Mouse (Mus musculus) ES-Bruce4 (cell line): ENCODE measurements around the gene Arl8a. TPM values are rescaled to one million over a fixed set of nuclear protein-coding genes. Genes with fewer than 3 reads are reported as not detected.
"Not testable (repeated sequence)": the region's sequence is repeated elsewhere in the genome, so short reads cannot be mapped to it uniquely, and the experiment has no call there.

Experiments used
- H3K27ac ChIP-seq: 2 replicates; pipeline ENCODE4 v1.5.1; 2012; ENCODE audit warnings: low read length, inconsistent platforms; ENCODE audit not compliant: insufficient read depth
- H3K27me3 ChIP-seq: 2 replicates; pipeline ENCODE4 v1.6.1; 2012; ENCODE audit warnings: mild to moderate bottlenecking, low read length, inconsistent platforms; ENCODE audit not compliant: control insufficient read depth, poor library complexity, insufficient read depth, severe bottlenecking
- H3K36me3 ChIP-seq: 2 replicates; pipeline ENCODE4 v1.6.1; 2012; ENCODE audit warnings: inconsistent platforms, mild to moderate bottlenecking, low read length, moderate library complexity; ENCODE audit not compliant: control insufficient read depth, poor library complexity, insufficient read depth, severe bottlenecking
- H3K4me1 ChIP-seq: one replicate; pipeline ENCODE4 v1.8.1; 2011; ENCODE audit warnings: low read length; ENCODE audit not compliant: control insufficient read depth, insufficient read depth
- H3K4me3 ChIP-seq: 2 replicates; pipeline ENCODE4 v1.5.1; 2011; ENCODE audit warnings: low read depth, mild to moderate bottlenecking, low read length
- H3K9ac ChIP-seq: 2 replicates; pipeline ENCODE4 v1.6.1; 2012; ENCODE audit warnings: low read depth, mild to moderate bottlenecking, inconsistent platforms; ENCODE audit not compliant: poor library complexity, severe bottlenecking
- H3K9me3 ChIP-seq: replicated peaks from 2 replicates; pipeline ENCODE4 v1.6.1; 2012; ENCODE audit warnings: mild to moderate bottlenecking, low read length, inconsistent platforms; ENCODE audit not compliant: control insufficient read depth, poor library complexity, insufficient read depth, severe bottlenecking
- CTCF ChIP-seq: IDR thresholded peaks from one replicate; pipeline ENCODE4 v1.8.1; 2011; ENCODE audit warnings: low read depth, low read length
- EP300 ChIP-seq: IDR thresholded peaks from 2 replicates; pipeline ENCODE4 v1.6.1; 2011; ENCODE audit warnings: low read depth, low read length; ENCODE audit not compliant: insufficient read depth
- POLR2A ChIP-seq: IDR thresholded peaks from one replicate; pipeline ENCODE4 v1.8.1; 2011; ENCODE audit warnings: low read length; ENCODE audit not compliant: insufficient read depth
- polyA plus RNA-seq: library from polyadenylated mRNA; stranded (reverse); fragments of >200 nt; gene quantifications from 2 replicates; pipeline ENCODE4 v1.2.4, GENCODE M21; 2011; ENCODE audit warnings: low read depth; ENCODE audit not compliant: missing spikeins, insufficient read depth, insufficient read length

Gene Arl8a
- polyA plus RNA-seq, 1 experiment = 94.4 TPM

DNA sequence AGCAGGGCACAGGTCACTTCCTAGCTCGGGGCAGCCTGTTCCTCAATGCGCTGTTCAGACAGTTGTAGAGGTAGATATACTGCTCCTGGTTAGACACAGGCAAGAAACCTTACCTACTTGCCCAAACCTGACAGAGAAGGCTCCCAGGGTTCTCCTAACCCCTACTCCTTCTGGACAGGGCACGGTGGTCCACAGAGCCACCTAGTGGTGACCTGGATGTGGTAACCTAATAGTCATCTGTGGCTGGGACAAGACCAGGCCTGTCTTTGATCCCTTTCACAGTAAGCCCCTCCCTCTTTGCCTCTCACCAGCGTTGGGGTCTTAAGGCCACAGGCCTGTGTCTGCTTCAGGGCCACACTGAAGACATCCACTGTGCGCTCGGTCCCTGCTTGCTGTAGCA is 38.0 kb upstream of the Arl8a start:
- peak overlapping the region; percentile 47 for H3K4me3 ChIP-seq
- 0 out of 2 replicates have a peak, but pooled peaks have one; percentile 60 for TF ChIP-seq EP300
- TF ChIP-seq POLR2A = peak; percentile 32
- peak; percentile 95 for TF ChIP-seq CTCF
- peak overlapping the region; percentile 47 for H3K9ac ChIP-seq
- no peaks in the 10 kb centered on the region for H3K36me3 ChIP-seq
- no peaks in the 10 kb centered on the region for H3K4me1 ChIP-seq
- peak overlapping the region; percentile 33; the same call in 1 of the 2 replicates for H3K27ac ChIP-seq
- no peaks in the 10 kb centered on the region for H3K27me3 ChIP-seq
- H3K9me3 ChIP-seq = no peaks in the 10 kb centered on the region

GRCm38 (mm10) chr1:135110075-135110474 is 36.5 kb upstream of the Arl8a start:
- H3K9me3 ChIP-seq = no peaks in the 10 kb centered on the region
- TF ChIP-seq EP300 (no peak), CTCF (peak; percentile 89)
- H3K27me3 ChIP-seq = no peaks in the 10 kb centered on the region
- H3K4me3 ChIP-seq = peak overlapping the region; percentile 47
- H3K4me1 ChIP-seq = no peaks in the 10 kb centered on the region
- no peaks in the 10 kb centered on the region for H3K36me3 ChIP-seq
- H3K27ac ChIP-seq = no peak overlapping the region
- H3K9ac ChIP-seq = peak overlapping the region; percentile 47

- H3K9me3 ChIP-seq, H3K9ac ChIP-seq, H3K27me3 ChIP-seq, H3K27ac ChIP-seq, H3K36me3 ChIP-seq, H3K4me3 ChIP-seq, H3K4me1 ChIP-seq: not testable (repeated sequence)
Observed at GRCm38 (mm10) chr1:135111271-135111670, 35.4 kb upstream of the Arl8a start.

- no peaks in the 10 kb centered on the region for H3K4me1 ChIP-seq
- TF ChIP-seq POLR2A = no peak
- TF ChIP-seq EP300 = no peak
- peak; percentile 93 for TF ChIP-seq CTCF
- no peaks in the 10 kb centered on the region for H3K27me3 ChIP-seq
Observed at GRCm38 (mm10) chr1:135112661-135113060, 34.0 kb upstream of the Arl8a start.

DNA sequence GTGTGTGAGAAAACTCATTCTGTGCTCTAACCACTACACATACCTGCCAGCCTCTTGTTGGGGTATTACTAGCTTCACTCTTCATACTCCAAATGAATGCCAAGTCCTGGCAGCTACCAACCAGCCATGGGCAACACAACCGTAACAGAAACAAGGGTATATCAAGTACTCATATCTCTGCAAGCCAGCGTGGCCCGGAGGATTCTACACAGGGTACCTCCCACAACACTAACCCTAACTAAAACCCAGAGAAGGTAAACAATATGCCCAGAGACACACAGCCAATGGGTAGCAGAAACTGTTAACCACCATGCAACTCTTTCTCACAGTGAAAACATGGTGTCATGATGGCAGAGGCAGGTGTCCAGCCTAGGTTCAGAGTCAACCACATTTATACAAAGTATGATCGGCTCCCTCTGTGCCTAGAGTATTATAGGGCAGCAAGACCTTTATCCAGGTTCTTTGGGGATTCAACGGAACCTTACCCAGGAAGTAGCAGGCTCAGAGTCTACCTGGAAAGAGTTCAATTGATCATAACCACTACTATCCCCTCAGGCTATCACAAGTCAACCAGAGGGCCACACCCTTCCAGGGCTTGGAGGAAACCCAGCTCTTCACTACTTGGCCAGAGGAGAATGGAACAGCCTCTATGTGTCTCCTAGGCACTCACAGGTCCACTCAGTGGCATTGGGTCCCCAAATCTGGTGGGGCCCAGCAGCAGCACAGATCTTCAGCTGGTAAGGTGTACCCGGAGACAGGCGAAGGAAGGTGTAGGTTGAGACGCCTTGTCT is 21.9 kb upstream of the Arl8a start:
- H3K4me1 ChIP-seq = peaks cover 5% of the 10 kb centered on the region
- H3K9me3 ChIP-seq = no peaks in the 10 kb centered on the region
- no peak overlapping the region for H3K4me3 ChIP-seq
- H3K9ac ChIP-seq = no peak overlapping the region
- H3K36me3 ChIP-seq = no peaks in the 10 kb centered on the region
- no peak overlapping the region for H3K27ac ChIP-seq
- TF ChIP-seq EP300 (no peak), CTCF (no peak), POLR2A (no peak)
- no peaks in the 10 kb centered on the region for H3K27me3 ChIP-seq

More at GRCm38 (mm10) chr1:135112661-135113060, 34.0 kb upstream of the Arl8a start:
- Histone ChIP-seq H3K4me3 (no peak overlapping the region), H3K27ac (no peak overlapping the region), H3K9ac (no peak overlapping the region), H3K36me3 (no peaks in the 10 kb centered on the region), H3K9me3 (no peaks in the 10 kb centered on the region)

DNA sequence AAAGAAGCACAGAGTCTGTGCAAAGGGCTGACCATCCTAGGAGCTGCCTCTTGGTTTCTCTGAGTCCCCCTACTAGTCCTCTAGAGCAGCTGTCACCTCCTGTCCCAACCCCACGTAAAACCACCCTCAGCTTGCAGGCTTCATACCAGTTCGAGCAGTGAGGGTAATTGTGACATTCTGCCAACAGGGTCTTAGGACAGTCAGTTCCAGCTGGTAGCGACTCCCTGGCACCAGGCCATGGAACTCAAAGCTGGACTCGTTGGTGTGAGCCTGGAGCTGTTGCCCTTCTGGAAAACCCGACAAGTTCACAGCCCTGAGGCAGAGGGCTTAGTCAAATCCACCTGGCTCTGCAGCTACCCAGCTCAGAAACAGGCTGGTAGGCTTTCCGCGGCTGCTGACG is 20.6 kb upstream of the Arl8a start:
- Histone ChIP-seq H3K4me3 (no peak overlapping the region), H3K4me1 (peaks cover 6% of the 10 kb centered on the region), H3K27me3 (no peaks in the 10 kb centered on the region), H3K9ac (no peak overlapping the region), H3K9me3 (no peaks in the 10 kb centered on the region), H3K27ac (no peak overlapping the region), H3K36me3 (no peaks in the 10 kb centered on the region)
- no peak for TF ChIP-seq CTCF
- TF ChIP-seq POLR2A = no peak
- no peak for TF ChIP-seq EP300
